Mouse (Mus musculus) neural tube, embryonic 12.5 days (tissue): ENCODE data around the gene Rims1. TPM values are rescaled to one million over a fixed set of nuclear protein-coding genes. Genes with fewer than 3 reads are reported as not detected.

Source experiments
- ATAC-seq: fragments of 200-750 bp; cut with Nextera tagmentation; 2 replicates; pipeline ENCODE4 v1.8.0; 2017; ENCODE audit warnings: low read depth, mild to moderate bottlenecking, moderate TSS enrichment, moderate library complexity; ENCODE audit not compliant: low FRiP score
- H3K27ac ChIP-seq: fragments of 300-500 bp; sonication (generic); 2 replicates; pipeline ENCODE4 v1.5.1; 2016
- H3K27me3 ChIP-seq: fragments of 300-500 bp; sonication (generic); replicated peaks from 2 replicates; pipeline ENCODE4 v1.6.1; 2016; ENCODE audit warnings: mild to moderate bottlenecking
- H3K36me3 ChIP-seq: fragments of 300-500 bp; sonication (generic); 2 replicates; pipeline ENCODE4 v1.6.1; 2016; ENCODE audit warnings: mild to moderate bottlenecking
- H3K4me1 ChIP-seq: fragments of 300-500 bp; sonication (generic); 2 replicates; pipeline ENCODE4 v1.6.1; 2016
- H3K4me2 ChIP-seq: fragments of 300-500 bp; sonication (generic); replicated peaks from 2 replicates; pipeline ENCODE4 v1.6.1; 2016; ENCODE audit warnings: mild to moderate bottlenecking
- H3K4me3 ChIP-seq: fragments of 300-500 bp; sonication (generic); 2 replicates; pipeline ENCODE4 v1.5.1; 2016
- H3K9ac ChIP-seq: fragments of 300-500 bp; sonication (generic); 2 replicates; pipeline ENCODE4 v1.6.1; 2016; ENCODE audit warnings: mild to moderate bottlenecking
- H3K9me3 ChIP-seq: fragments of 300-500 bp; sonication (generic); 2 replicates; pipeline ENCODE4 v1.6.1; 2016; ENCODE audit warnings: mild to moderate bottlenecking
- WGBS: fragments of 180-500 bp; shearing (Covaris S2); methylation state at CpG from one replicate; pipeline ENCODE4 v1.1.7; 2016; 5-methylcytosine and 5-hydroxymethylcytosine counted together
- polyA plus RNA-seq: library from polyadenylated mRNA; unstranded; fragments of >200 nt; fragmentation: Nextera tagmentation; extraction: Ambion mirVana; gene quantifications from 2 replicates; pipeline ENCODE4 v1.2.1, GENCODE M21; 2016

Rims1 gene
- polyA plus RNA-seq, 1 experiment from 2014 or later, result 6.9 TPM

- no peak for ATAC-seq
- Histone ChIP-seq H3K4me2 (no peak overlapping the region), H3K4me1 (no peaks in the 10 kb centered on the region; the same call in 1 of the 2 replicates), H3K4me3 (no peak overlapping the region), H3K36me3 (no peaks in the 10 kb centered on the region), H3K27me3 (peaks cover 20% of the 10 kb centered on the region; the same call in 1 of the 2 replicates), H3K27ac (no peak overlapping the region), H3K9me3 (no peaks in the 10 kb centered on the region), H3K9ac (no peak overlapping the region)
- 90% methylated on average over 2 of the region's 2 CpGs for WGBS
These were observed 269.0 kb downstream of the Rims1 start for GRCm38 (mm10) chr1:22536776-22537175.

DNA sequence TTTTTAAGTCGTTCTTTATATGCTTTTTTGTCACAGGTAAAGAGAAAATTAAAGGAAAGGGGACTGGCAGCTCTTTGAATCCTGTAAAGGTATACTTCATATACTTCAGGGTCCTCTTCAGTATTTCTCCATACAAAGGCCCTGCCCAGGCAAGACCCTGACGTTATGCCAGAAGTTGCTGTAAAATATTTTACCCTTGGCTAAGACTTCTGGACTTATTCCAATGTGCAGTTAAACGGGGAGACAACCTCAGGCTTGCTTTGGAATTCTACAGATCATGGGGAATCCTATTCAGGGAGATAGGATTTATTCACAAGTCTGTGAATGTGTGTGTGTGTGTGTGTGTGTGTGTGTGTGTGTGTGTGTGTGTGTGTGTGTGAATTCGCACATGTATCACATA lies 270.7 kb downstream of the Rims1 start:
- no peak for ATAC-seq
- Histone ChIP-seq H3K27ac (no peak overlapping the region), H3K4me1 (no peaks in the 10 kb centered on the region; the same call in 1 of the 2 replicates), H3K27me3 (peaks cover 20% of the 10 kb centered on the region; the same call in 1 of the 2 replicates), H3K36me3 (no peaks in the 10 kb centered on the region), H3K4me2 (no peak overlapping the region), H3K9me3 (no peaks in the 10 kb centered on the region), H3K9ac (no peak overlapping the region), H3K4me3 (no peak overlapping the region)
- WGBS, result 61% methylated on average over 4 of the region's 4 CpGs

- H3K4me3 ChIP-seq, result peak overlapping the region; percentile 74
- WGBS, result under 1% methylated on average over 112 of the region's 112 CpGs
- no peaks in the 10 kb centered on the region for H3K36me3 ChIP-seq
- H3K27me3 ChIP-seq, result peaks cover 20% of the 10 kb centered on the region; the same call in 1 of the 2 replicates
- peak; percentile 91 for ATAC-seq
- no peaks in the 10 kb centered on the region for H3K9me3 ChIP-seq
- H3K4me2 ChIP-seq, result peak overlapping the region; percentile 91
- no peaks in the 10 kb centered on the region; the same call in 1 of the 2 replicates for H3K4me1 ChIP-seq
- peak overlapping the region; percentile 57; the same call in 1 of the 2 replicates for H3K27ac ChIP-seq
- H3K9ac ChIP-seq, result peak overlapping the region; percentile 67
These were observed 272.4 kb downstream of the Rims1 start for GRCm38 (mm10) chr1:22533146-22534096.

DNA sequence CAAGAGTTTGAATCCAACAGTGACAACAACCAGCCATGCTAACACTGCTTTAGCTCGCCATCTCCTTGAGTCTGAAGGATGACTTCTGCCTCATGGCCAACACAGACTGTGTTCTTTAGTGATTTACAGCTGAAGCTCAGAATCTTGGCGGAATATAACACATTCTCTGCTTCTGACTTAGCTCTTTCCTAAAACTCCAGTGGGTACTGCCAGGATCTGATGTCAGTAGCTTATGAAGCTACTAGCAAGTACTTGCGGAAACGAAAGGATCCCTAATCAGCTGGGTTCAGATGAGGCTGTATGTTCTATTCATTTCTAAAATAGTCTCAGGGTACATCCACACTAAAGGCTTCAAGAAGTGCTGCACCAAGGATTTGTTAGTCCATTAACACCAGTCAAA lies 290.7 kb downstream of the Rims1 start:
- ATAC-seq, result no peak
- no peaks in the 10 kb centered on the region for H3K9me3 ChIP-seq
- H3K4me1 ChIP-seq, result no peaks in the 10 kb centered on the region
- H3K36me3 ChIP-seq, result no peaks in the 10 kb centered on the region
- no peak overlapping the region for H3K27ac ChIP-seq
- no peak overlapping the region for H3K9ac ChIP-seq
- H3K4me2 ChIP-seq, result no peak overlapping the region
- 85% methylated on average over 4 of the region's 4 CpGs for WGBS
- H3K27me3 ChIP-seq, result no peaks in the 10 kb centered on the region
- H3K4me3 ChIP-seq, result no peak overlapping the region

GRCm38 (mm10) chr1:22512421-22512820 lies 293.4 kb downstream of the Rims1 start:
- Histone ChIP-seq H3K9me3 (no peaks in the 10 kb centered on the region), H3K36me3 (no peaks in the 10 kb centered on the region), H3K4me1 (no peaks in the 10 kb centered on the region), H3K4me3 (no peak overlapping the region), H3K4me2 (no peak overlapping the region), H3K27me3 (no peaks in the 10 kb centered on the region), H3K9ac (no peak overlapping the region), H3K27ac (no peak overlapping the region)
- WGBS, result 76% methylated on average over 16 of the region's 16 CpGs
- ATAC-seq, result no peak

GRCm38 (mm10) chr1:22511614-22512013 lies 294.2 kb downstream of the Rims1 start:
- Histone ChIP-seq H3K4me3 (no peak overlapping the region), H3K4me1 (no peaks in the 10 kb centered on the region), H3K4me2 (no peak overlapping the region), H3K36me3 (no peaks in the 10 kb centered on the region), H3K9me3 (no peaks in the 10 kb centered on the region), H3K27me3 (no peaks in the 10 kb centered on the region), H3K9ac (no peak overlapping the region), H3K27ac (no peak overlapping the region)
- no peak for ATAC-seq
- WGBS, result 87% methylated on average over 9 of the region's 9 CpGs

DNA sequence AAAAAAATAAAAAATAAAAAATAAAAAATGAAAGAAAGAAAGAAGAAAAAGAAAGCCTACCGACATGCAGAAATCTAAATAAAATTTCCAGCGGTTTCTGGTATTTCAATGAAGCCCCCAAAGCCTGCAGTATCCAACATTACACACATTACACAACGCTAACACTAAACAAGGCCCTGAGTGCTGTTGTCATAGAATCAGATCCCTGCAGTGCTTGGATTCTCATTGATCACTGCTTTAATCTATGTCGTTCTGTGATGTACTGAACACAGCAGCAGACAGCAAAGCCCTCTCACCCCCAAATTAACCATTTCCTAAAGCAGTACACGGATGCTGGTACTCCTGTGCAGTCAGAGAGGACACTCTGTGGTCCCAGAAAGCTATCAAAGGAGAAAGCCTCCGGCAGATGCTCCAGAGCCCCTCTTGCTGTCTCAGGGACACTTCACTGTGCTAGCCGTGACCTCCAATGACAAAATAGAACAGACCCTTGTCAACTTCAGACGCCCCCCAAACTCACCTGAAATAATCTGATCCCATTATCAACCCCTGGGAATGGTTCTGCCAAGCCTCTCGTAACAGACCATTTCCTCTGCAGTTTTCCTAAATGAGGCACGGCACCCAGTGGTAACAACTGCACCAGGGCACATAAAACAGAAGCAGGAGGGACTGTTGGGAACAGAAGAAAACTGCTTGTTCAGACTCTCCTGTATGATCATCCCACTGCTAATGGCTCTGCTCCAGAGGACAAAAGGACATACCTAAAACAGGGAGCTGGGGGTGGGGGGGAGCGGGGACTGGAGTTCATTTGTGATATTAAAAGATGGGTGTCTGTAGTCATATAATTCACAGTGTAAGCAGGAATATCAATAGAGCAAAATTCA lies 296.8 kb downstream of the Rims1 start:
- WGBS, result 65% methylated on average over 11 of the region's 11 CpGs
- Histone ChIP-seq H3K4me1 (no peaks in the 10 kb centered on the region), H3K36me3 (no peaks in the 10 kb centered on the region), H3K9ac (no peak overlapping the region), H3K27ac (no peak overlapping the region), H3K27me3 (no peaks in the 10 kb centered on the region), H3K4me2 (no peak overlapping the region), H3K4me3 (no peak overlapping the region), H3K9me3 (no peaks in the 10 kb centered on the region)
- no peak for ATAC-seq

GRCm38 (mm10) chr1:22487270-22487864 lies 318.4 kb downstream of the Rims1 start:
- Histone ChIP-seq H3K27ac (no peak overlapping the region), H3K36me3 (no peaks in the 10 kb centered on the region), H3K9me3 (no peaks in the 10 kb centered on the region), H3K9ac (no peak overlapping the region), H3K4me1 (no peaks in the 10 kb centered on the region), H3K4me3 (no peak overlapping the region), H3K27me3 (no peaks in the 10 kb centered on the region), H3K4me2 (no peak overlapping the region)
- WGBS, result 46% methylated on average over 7 of the region's 7 CpGs
- ATAC-seq, result peak; percentile 61; the same call in 1 of the 2 replicates

DNA sequence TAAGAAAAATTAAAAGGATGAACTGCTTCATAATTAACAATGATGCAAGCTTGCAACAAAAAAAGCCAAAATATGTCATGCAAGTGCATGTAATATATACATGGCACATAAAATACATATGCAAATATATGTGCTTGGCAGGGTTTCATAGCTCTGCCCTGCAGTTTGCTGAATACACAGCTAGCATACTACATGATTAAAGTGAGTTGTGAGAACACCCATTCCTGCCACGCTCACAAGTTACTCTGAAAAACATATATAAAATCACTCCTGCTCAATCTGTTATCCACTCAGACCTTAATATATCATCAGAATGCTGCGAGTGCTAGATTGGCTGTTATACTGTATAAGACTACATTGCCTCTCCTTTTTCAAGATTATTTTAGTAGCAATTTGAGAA lies 329.6 kb downstream of the Rims1 start:
- no peaks in the 10 kb centered on the region for H3K9me3 ChIP-seq
- H3K27ac ChIP-seq, result no peak overlapping the region
- 83% methylated on average over 2 of the region's 2 CpGs for WGBS
- no peaks in the 10 kb centered on the region for H3K36me3 ChIP-seq
- no peak overlapping the region for H3K4me2 ChIP-seq
- no peaks in the 10 kb centered on the region for H3K4me1 ChIP-seq
- no peak overlapping the region for H3K9ac ChIP-seq
- H3K4me3 ChIP-seq, result no peak overlapping the region
- no peak for ATAC-seq
- H3K27me3 ChIP-seq, result no peaks in the 10 kb centered on the region

DNA sequence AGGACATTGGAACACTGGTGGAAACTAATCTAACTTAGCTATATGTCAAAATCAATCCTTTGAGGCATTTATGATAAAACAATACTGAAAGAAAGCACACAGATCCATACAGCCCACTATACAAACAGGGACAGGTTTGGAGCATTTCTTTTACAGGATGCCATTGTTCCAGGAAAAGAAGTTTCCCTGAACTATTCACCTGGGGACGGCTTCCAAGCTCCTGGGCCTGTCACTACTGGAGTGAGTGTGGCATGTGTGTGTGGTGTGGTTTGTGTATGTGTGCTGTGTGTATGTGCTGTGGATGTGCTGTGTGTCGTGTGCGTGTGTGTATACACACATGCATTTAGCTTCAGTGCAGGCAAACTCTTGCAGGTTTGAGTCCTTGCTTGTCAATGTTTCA lies 338.8 kb downstream of the Rims1 start:
- Histone ChIP-seq H3K36me3 (no peaks in the 10 kb centered on the region), H3K27ac (no peak overlapping the region), H3K4me1 (no peaks in the 10 kb centered on the region), H3K9me3 (no peaks in the 10 kb centered on the region), H3K4me3 (no peak overlapping the region), H3K9ac (no peak overlapping the region), H3K27me3 (no peaks in the 10 kb centered on the region), H3K4me2 (no peak overlapping the region)
- 78% methylated on average over 3 of the region's 3 CpGs for WGBS
- no peak for ATAC-seq

DNA sequence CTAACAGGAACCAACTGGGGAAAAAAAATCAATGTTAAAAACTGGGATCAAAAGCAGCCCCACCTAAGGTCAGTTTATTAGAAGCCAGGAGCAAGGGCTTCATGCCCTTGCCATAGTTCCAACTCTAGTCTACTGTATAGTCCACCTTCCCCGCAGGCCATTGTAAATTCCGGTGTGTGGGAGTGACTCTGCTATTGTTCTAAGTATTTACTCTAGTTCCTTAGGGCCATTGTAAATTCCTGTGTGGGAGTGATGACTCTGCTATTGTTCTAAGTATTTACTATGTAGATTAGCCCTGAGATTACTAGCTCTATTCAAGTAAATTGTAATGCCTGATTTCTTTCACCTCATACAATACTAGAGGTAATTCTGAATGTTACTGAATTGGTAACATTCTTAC lies 339.2 kb downstream of the Rims1 start:
- Histone ChIP-seq H3K27ac (no peak overlapping the region), H3K4me2 (no peak overlapping the region), H3K27me3 (no peaks in the 10 kb centered on the region), H3K9me3 (no peaks in the 10 kb centered on the region), H3K36me3 (no peaks in the 10 kb centered on the region), H3K9ac (no peak overlapping the region), H3K4me3 (no peak overlapping the region), H3K4me1 (no peaks in the 10 kb centered on the region)
- 13% methylated on average over 2 of the region's 2 CpGs for WGBS
- no peak for ATAC-seq

DNA sequence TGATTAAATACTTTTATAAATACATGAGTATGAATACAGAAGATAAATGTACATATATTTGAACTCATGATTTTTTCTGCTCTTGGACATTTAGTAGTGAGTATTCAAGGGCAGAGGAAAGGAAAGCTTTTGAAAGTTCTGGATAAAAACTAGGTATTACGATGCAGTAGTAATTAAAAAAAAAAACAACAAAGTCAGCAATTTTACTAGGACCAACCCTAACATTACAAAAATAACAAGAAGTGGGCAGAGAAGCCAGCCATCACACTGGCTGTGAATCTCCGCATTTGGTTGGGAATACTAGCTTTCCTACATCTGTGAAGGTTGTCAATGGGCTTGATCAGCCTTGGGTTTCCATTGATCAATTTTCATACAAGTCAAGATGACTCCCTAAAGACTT lies 381.8 kb downstream of the Rims1 start:
- no peak for ATAC-seq
- 93% methylated on average over 2 of the region's 2 CpGs for WGBS

More for the DNA sequence above, 381.8 kb downstream of the Rims1 start:
- no peaks in the 10 kb centered on the region for H3K36me3 ChIP-seq
- H3K4me1 ChIP-seq, result no peaks in the 10 kb centered on the region
- no peak overlapping the region for H3K27ac ChIP-seq
- H3K9me3 ChIP-seq, result no peaks in the 10 kb centered on the region
- H3K9ac ChIP-seq, result no peak overlapping the region
- no peak overlapping the region for H3K4me3 ChIP-seq
- H3K27me3 ChIP-seq, result no peaks in the 10 kb centered on the region
- no peak overlapping the region for H3K4me2 ChIP-seq
